Mouse (Mus musculus) spleen, embryonic (tissue): ENCODE data around the gene Mis18a.

Source experiments
- CTCF ChIA-PET: fragments of 350-600 bp; sonication (Branson Sonifier 250); formaldehyde crosslinking; loops from one replicate; lab custom pipeline; 2022; lab: Charles Lee

Gene Mis18a

DNA sequence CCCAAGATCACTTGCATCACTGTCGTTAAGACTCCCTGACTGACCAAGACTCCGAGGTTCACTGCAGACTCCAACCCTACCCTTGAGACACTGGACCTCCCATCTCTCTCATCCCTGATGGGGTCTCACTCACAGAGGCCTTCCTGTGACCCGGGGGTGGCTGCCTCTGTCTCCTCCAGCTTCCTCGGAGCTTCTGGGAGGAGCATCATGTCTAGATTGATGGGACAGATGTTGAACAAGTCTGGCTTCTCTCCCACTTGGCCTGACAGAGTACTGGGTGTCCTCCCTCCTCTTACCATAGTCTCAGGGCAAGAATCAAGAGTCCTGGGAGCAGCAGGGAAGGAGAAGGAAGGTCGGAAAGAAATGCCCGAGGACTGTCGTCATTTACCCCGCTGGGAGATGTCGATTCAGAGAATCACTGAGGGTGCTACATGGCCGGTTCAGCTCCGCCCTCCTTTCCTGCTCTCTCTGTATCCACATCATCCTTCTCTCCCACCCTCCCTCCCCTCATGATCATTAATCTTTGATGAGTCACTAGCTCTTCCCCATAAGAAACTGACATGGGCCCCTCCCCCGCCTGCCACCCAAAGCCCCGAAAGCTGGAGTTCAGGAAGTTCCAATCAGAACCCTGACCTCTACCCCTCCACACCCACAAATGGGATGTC lies 22.9 kb downstream of the Mis18a start:
- CTCF ChIA-PET, result no interaction called here

DNA sequence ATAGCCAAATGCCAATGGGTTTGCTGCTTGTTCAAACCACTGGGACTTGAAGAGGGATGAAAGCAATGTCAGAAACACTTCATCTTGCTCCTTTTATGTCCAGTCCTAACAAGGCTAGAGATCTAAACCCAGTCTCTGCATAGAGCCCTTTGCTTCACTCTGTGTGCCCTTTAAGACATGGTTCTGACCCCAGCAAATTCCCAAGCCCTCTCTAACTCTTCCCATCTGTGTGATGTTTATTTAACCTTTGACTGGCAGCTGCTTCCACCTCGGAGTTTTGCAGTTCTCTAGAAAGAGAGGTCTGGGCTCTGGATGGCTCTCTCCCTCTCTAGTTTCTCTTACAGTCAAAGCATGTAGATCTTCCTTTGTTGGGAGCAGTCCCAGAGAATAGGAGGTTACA lies 23.6 kb downstream of the Mis18a start:
- CTCF ChIA-PET, result no interaction called here

GRCm38 (mm10) chr16:90701541-90701940 lies 25.7 kb downstream of the Mis18a start:
- CTCF ChIA-PET, result no interaction called here

- CTCF ChIA-PET, result no interaction called here
Measured at GRCm38 (mm10) chr16:90699390-90699789, 27.8 kb downstream of the Mis18a start.

DNA sequence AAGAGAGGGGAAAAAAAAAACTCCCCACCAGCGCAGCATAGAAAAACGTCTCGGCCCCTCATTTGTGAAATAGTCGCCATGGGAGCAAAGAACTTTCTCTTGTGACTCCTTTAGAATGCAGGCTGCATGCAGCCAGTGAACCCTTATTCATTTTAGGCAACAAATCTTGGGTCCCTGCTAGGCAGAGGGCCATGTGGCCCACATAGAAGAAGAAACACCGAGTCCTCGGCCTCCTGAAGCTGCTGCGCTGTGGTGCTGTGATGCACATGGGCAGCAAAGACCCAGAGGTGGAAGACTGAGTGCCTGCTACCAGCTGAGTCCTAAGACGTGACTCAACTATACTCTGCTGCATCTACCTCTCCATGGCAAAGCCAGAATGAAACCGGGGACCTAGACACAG lies 30.9 kb downstream of the Mis18a start:
- CTCF ChIA-PET, result no interaction called here

DNA sequence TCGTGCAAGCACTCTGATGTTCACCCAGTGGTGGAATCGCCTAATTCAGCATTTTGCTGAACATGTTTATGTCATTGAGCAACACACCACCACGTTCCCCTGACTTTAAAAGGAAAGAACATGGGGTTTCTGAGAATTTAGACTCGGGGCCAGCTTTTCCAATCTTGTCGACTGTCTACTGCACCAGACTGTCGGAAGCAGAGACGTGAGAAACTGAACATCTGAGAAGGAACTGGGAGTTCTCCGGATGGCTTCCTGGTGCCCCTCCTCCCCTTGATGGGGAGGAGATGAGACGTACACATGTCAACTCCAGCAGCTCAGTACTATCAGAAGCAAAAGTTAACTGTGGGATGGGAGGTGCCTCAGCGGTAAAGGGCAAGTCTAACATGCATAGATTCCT lies 32.1 kb downstream of the Mis18a start:
- CTCF ChIA-PET, result no interaction called here

GRCm38 (mm10) chr16:90694719-90695118 lies 32.5 kb downstream of the Mis18a start:
- CTCF ChIA-PET, result no interaction called here

DNA sequence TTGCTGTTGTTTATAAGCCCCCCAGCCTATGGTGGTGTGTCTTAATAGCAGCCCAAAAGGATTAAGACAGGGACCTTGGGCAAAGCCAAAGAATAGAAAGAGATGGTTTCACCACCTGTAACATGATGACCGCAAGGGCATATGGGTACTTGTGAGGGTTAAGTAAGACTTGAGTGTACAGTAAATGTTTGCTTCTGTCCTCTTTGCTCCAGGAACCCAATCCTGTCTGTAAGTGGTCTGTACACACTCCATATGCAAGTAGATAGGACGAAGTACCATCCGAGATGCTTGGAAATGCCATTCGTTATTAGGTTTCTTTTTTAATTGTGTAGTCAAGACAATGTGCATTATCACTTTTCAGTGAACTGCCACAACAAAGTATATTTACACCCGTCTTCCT lies 33.6 kb downstream of the Mis18a start:
- CTCF ChIA-PET, result no interaction called here

- CTCF ChIA-PET, result no interaction called here
Measured at GRCm38 (mm10) chr16:90692704-90693385, 34.4 kb downstream of the Mis18a start.

GRCm38 (mm10) chr16:90687687-90688263 lies 39.4 kb downstream of the Mis18a start:
- CTCF ChIA-PET, result interaction anchor here (0.9 kb wide), 1 partner anchor 92 kb away, joined by 3 read pairs; no protein-coding TSS in a partner anchor

DNA sequence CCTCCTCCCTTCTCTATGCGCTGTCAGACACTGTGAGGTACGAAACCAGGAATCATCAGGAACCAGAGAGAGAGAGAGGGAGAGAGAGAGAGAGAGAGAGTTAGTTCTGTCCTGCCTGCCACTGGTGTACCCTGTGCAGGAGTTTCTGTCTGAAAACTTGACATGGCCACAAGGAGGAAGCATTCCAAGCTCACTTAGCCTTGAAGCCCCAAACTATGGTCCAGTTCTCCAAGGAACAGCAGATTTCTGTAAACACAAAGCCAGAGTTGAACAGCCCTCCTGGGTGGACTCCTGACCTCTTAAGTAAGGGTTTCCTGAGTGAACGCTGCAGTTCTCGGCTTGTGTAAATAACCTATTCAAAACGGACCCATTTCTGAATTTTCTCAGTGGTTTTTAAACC lies 40.2 kb downstream of the Mis18a start:
- CTCF ChIA-PET, result interaction anchor here (0.9 kb wide), 1 partner anchor 92 kb away, joined by 3 read pairs; no protein-coding TSS in a partner anchor

DNA sequence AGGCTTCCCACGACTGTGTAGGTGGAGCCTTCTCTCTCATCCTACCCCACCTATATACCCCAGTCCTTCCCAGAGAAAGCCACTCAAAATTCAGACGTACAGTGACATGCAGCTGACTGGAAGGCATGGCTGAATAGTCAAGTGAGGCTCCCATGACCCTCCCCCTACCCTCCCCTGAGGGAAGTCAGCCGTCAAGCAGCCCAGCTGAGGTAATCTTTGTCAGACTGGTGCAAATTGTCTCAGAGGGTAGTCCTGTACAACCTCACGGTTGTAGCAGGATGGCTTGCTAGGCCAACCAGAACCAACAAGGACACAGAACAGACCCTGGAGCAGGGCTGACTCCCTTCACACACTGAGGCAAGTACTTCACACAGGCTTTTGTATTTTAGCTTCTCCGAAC lies 43.1 kb downstream of the Mis18a start:
- CTCF ChIA-PET, result no interaction called here

DNA sequence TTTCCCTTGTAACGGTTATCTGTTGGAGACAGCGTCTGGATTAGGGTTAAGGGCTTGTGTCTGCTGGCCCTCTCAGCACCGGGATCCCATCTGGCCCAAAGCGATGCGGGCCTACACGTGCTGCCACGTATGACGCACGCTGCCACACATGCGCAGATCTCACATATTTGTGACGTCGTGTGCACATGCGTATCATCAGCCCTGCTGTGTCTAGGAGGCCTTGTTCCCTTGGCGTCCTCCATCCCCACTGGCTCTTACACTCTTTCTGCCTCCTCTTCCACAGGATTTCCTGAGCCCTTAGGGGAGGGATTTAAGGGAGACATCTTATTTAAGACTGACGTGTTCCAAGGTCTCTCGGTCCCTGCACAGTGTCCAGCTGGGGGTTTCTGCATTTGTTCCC lies 47.2 kb downstream of the Mis18a start:
- CTCF ChIA-PET, result no interaction called here

- CTCF ChIA-PET, result no interaction called here
Measured at GRCm38 (mm10) chr16:90678820-90679219, 48.4 kb downstream of the Mis18a start.

DNA sequence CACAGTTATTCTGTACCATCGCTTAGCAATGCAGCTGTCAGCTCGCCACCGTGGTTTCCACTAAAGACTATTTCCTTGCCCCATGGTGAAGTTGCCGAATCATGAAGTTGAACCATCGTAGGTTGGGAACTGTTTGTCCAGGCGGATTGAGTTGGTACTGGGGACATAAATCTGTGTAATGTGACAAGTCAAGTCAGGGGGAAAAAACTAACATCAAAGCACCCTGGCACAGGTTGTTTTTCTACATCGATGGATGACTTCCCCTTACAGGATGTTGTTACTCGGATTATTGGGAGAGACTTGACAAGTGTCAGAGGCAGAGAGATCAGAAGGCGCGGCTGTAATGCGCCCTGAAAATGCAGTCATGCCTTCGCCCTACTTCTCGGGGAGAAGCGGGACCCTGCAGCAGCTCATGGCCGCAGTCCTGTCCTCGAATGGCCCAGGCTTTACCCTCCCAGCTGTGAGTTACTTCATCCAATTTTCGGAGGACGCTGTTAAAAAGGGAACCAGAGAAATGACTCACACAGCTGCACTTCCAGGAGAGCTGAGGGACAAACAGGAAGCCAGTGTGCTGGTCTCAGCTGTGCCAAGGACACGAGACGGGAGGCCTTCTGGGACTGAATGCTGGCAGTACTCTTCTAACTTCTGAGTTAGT lies 50.2 kb downstream of the Mis18a start:
- CTCF ChIA-PET, result no interaction called here

GRCm38 (mm10) chr16:90674651-90675050 lies 52.6 kb downstream of the Mis18a start:
- CTCF ChIA-PET, result no interaction called here

- CTCF ChIA-PET, result no interaction called here
Measured at GRCm38 (mm10) chr16:90673507-90674354, 53.5 kb downstream of the Mis18a start.
